ENCODE assay signal across 8 mouse cellular contexts in the genomic region with DNA sequence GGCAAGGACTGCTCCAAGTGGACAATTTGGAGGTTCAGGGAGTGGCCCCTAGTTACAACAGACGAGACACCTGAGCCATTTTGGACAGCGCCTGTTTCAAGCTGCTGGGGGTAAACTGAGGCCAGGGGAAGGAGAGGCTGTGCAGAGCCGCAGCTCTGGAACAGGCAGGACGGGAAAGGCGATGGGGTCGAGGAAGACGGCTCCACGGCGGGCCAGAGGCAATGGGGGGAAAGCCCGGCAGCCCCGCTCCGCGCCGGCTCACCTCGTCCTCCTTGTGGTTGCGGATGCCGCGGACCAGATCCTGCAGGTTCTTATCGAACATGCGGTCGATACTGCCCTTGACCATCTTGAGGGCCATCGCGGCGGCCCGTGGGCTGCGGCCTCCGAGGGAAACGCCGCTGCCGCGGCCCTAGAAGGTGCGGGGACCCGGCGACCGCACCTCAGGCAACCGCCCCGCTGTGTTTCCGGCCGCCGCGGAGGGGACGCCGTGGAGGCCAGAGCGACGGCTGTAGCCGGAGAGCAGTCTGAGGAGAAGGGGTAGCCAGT. TPM values are rescaled to one million over a fixed set of nuclear protein-coding genes. Genes with fewer than 3 reads are reported as not detected.
DNase-seq lines count a peak whose midpoint lies in the region; ATAC-seq and TF ChIP-seq lines count a peak whose summit lies in the region.

No protein-coding gene starts in this region.

- no peaks in the 10 kb centered on the region for H3K9me3 ChIP-seq in kidney, embryonic 14.5 days (ENCODE audit: control insufficient read depth, low read length)
- no peaks in the 10 kb centered on the region for H3K9me3 ChIP-seq in G1E (replicated peaks)
- no peaks in the 10 kb centered on the region for H3K9me3 ChIP-seq in forebrain, embryonic 10.5 days
- no peaks in the 10 kb centered on the region for H3K9me3 ChIP-seq in limb, embryonic 14.5 days (ENCODE audit: control insufficient read depth, low read length)
- H3K9me3 ChIP-seq in stomach, embryonic 15.5 days: no peaks in the 10 kb centered on the region

- peak overlapping the region; percentile 96 for H3K9ac ChIP-seq in kidney, embryonic 14.5 days (ENCODE audit: low read depth, low read length)
- H3K9ac ChIP-seq in limb, embryonic 14.5 days (ENCODE audit: low read depth, low read length, severe bottlenecking): peak overlapping the region; percentile 96
- H3K9ac ChIP-seq in stomach, embryonic 15.5 days: peak overlapping the region; percentile 97

- peak; percentile 2; the same call in 1 of the 2 replicates for ATAC-seq in kidney, embryonic 14.5 days (ENCODE audit: low FRiP score, low TSS enrichment)
- ATAC-seq in G1E (ENCODE audit: extremely low read depth, insufficient number of reproducible peaks, low FRiP score, poor library complexity, severe bottlenecking): no peak
- peak; percentile 20 for ATAC-seq in limb, embryonic 14.5 days (ENCODE audit: low FRiP score, low read depth)
- ATAC-seq in stomach, embryonic 15.5 days (ENCODE audit: insufficient read depth, low FRiP score, low read depth): peak; percentile 4; the same call in 1 of the 2 replicates

- H3K27me3 ChIP-seq in kidney, embryonic 14.5 days (ENCODE audit: control insufficient read depth, insufficient read depth, low read length): no peaks in the 10 kb centered on the region
- peaks cover 6% of the 10 kb centered on the region; the same call in 1 of the 2 replicates for H3K27me3 ChIP-seq in G1E (ENCODE audit: insufficient read depth, low read length)
- H3K27me3 ChIP-seq in forebrain, embryonic 10.5 days (ENCODE audit: poor library complexity, severe bottlenecking): no peaks in the 10 kb centered on the region
- no peaks in the 10 kb centered on the region for H3K27me3 ChIP-seq in limb, embryonic 14.5 days (ENCODE audit: control insufficient read depth, insufficient read depth, low read length)
- H3K27me3 ChIP-seq in stomach, embryonic 15.5 days (replicated peaks): no peaks in the 10 kb centered on the region

- H3K27ac ChIP-seq in kidney, embryonic 14.5 days (ENCODE audit: low read depth, low read length): peak overlapping the region; percentile 85
- H3K27ac ChIP-seq in forebrain, embryonic 10.5 days: peak overlapping the region; percentile 95
- H3K27ac ChIP-seq in limb, embryonic 14.5 days (replicated peaks; ENCODE audit: low read depth, low read length): peak overlapping the region; percentile 78
- peak overlapping the region; percentile 88 for H3K27ac ChIP-seq in stomach, embryonic 15.5 days

- peaks cover 4% of the 10 kb centered on the region; the same call in 1 of the 2 replicates for H3K36me3 ChIP-seq in kidney, embryonic 14.5 days (ENCODE audit: control insufficient read depth, insufficient read depth, low read length)
- peaks cover 37% of the 10 kb centered on the region for H3K36me3 ChIP-seq in G1E (replicated peaks)
- peaks cover 30% of the 10 kb centered on the region for H3K36me3 ChIP-seq in forebrain, embryonic 10.5 days (replicated peaks)
- no peaks in the 10 kb centered on the region; the same call in 1 of the 2 replicates for H3K36me3 ChIP-seq in limb, embryonic 14.5 days (ENCODE audit: control insufficient read depth, insufficient read depth, low read length)
- H3K36me3 ChIP-seq in stomach, embryonic 15.5 days: no peaks in the 10 kb centered on the region

- TF ChIP-seq CTCF in G1E (IDR thresholded peaks at IDR 0.05; ENCODE audit: low read depth, low read length): no peak

- H3K4me3 ChIP-seq in kidney, embryonic 14.5 days (ENCODE audit: low read length): peak overlapping the region; percentile 99
- peak overlapping the region; percentile 87 for H3K4me3 ChIP-seq in G1E (ENCODE audit: low read depth, low read length)
- H3K4me3 ChIP-seq in forebrain, embryonic 10.5 days: peak overlapping the region; percentile 77
- H3K4me3 ChIP-seq in limb, embryonic 14.5 days (replicated peaks; ENCODE audit: low read length): peak overlapping the region; percentile 100
- peak overlapping the region; percentile 90 for H3K4me3 ChIP-seq in stomach, embryonic 15.5 days (replicated peaks)

- TF ChIP-seq POLR2A in limb, embryonic 14.5 days (IDR thresholded peaks at IDR 0.05; ENCODE audit: borderline replicate concordance, extremely low read depth, insufficient read depth, insufficient read length): no peak

- peak overlapping the region; percentile 90 for H3K4me2 ChIP-seq in kidney, embryonic 14.5 days (replicated peaks; ENCODE audit: low read depth, low read length)
- peak overlapping the region; percentile 96 for H3K4me2 ChIP-seq in limb, embryonic 14.5 days (replicated peaks; ENCODE audit: low read depth, low read length, severe bottlenecking)
- H3K4me2 ChIP-seq in stomach, embryonic 15.5 days: peak overlapping the region; percentile 79

- peaks cover 21% of the 10 kb centered on the region for H3K4me1 ChIP-seq in kidney, embryonic 14.5 days (ENCODE audit: control insufficient read depth, insufficient read depth, low read length)
- H3K4me1 ChIP-seq in G1E (ENCODE audit: insufficient read depth, low read depth, low read length): peaks cover 54% of the 10 kb centered on the region
- H3K4me1 ChIP-seq in forebrain, embryonic 10.5 days: peaks cover 30% of the 10 kb centered on the region
- H3K4me1 ChIP-seq in limb, embryonic 14.5 days (ENCODE audit: control insufficient read depth, insufficient read depth, low read length): peaks cover 18% of the 10 kb centered on the region
- H3K4me1 ChIP-seq in stomach, embryonic 15.5 days: peaks cover 20% of the 10 kb centered on the region

- WGBS in kidney, embryonic 14.5 days: under 1% methylated on average over 46 of the region's 46 CpGs
- WGBS in forebrain, embryonic 10.5 days: under 1% methylated on average over 46 of the region's 46 CpGs
- WGBS in limb, embryonic 14.5 days: 0% methylated on average over 45 of the region's 46 CpGs
- WGBS in stomach, embryonic 15.5 days: under 1% methylated on average over 46 of the region's 46 CpGs

- no peak for DNase-seq in kidney, postnatal 25 days
- DNase-seq in G1E (ENCODE audit: low spot score): no peak
- no peak for DNase-seq in forebrain, embryonic 10.5 days (ENCODE audit: extremely low spot score, low spot score)
- DNase-seq in limb, embryonic 14.5 days (ENCODE audit: low spot score): no peak
- no peak for DNase-seq in c-Kit-positive CD71-positive TER-119-positive erythroid progenitor cells, embryonic 14.5 days (ENCODE audit: low spot score)
- no peak for DNase-seq in layer of hippocampus, postnatal 10 days (ENCODE audit: low spot score in 2 of 2)

RNA-seq across cellular contexts. Expression of gene Ap3d1, which starts 0.4 kb away (rescaled TPM):
- 70.8 and 80.6 TPM in 2 replicates for polyA plus RNA-seq in kidney, embryonic 14.5 days (2014; fragmentation: Nextera tagmentation; extraction: Ambion mirVana)
- 121 and 133 TPM in 2 replicates for total RNA-seq in G1E (2014; fragmentation: Nextera tagmentation)
- 72.3 and 88.3 TPM in 2 replicates for total RNA-seq in G1E (2017)
- polyA plus RNA-seq in G1E (2012): 37.4 and 39.4 TPM in 2 replicates
- polyA plus RNA-seq in forebrain, embryonic 10.5 days (2016; fragmentation: Nextera tagmentation; extraction: Ambion mirVana): 58.2 and 58.7 TPM in 2 replicates
- polyA plus RNA-seq in limb, embryonic 14.5 days (2012; rRNA removed): 123 and 150 TPM in 2 replicates
- polyA plus RNA-seq in limb, embryonic 14.5 days (2014; fragmentation: Nextera tagmentation; extraction: Ambion mirVana): 75.1 and 82.9 TPM in 2 replicates
- 76.1 and 82.3 TPM in 2 replicates for polyA plus RNA-seq in stomach, embryonic 15.5 days (2015; fragmentation: Nextera tagmentation; extraction: Ambion mirVana)
- total RNA-seq in layer of hippocampus, postnatal 10 days (2021): 100 to 1,000 TPM; 135 to 139 TPM

RNA-seq across cellular contexts. Expression of gene Dot1l, which starts 13.3 kb away (rescaled TPM):
- polyA plus RNA-seq in kidney, embryonic 14.5 days (2014; fragmentation: Nextera tagmentation; extraction: Ambion mirVana): 21.9 and 29.2 TPM in 2 replicates
- total RNA-seq in G1E (2014; fragmentation: Nextera tagmentation): 95.3 and 105 TPM in 2 replicates
- total RNA-seq in G1E (2017): 8.7 and 9.0 TPM in 2 replicates
- polyA plus RNA-seq in G1E (2012): 118 and 121 TPM in 2 replicates
- 20.8 and 21.7 TPM in 2 replicates for polyA plus RNA-seq in forebrain, embryonic 10.5 days (2016; fragmentation: Nextera tagmentation; extraction: Ambion mirVana)
- 55.1 and 72.2 TPM in 2 replicates for polyA plus RNA-seq in limb, embryonic 14.5 days (2012; rRNA removed)
- polyA plus RNA-seq in limb, embryonic 14.5 days (2014; fragmentation: Nextera tagmentation; extraction: Ambion mirVana): 22.7 and 25.6 TPM in 2 replicates
- 17.3 and 17.4 TPM in 2 replicates for polyA plus RNA-seq in stomach, embryonic 15.5 days (2015; fragmentation: Nextera tagmentation; extraction: Ambion mirVana)
- total RNA-seq in layer of hippocampus, postnatal 10 days (2021): 10 to 100 TPM; 61.0 to 67.4 TPM

RNA-seq across cellular contexts. Expression of gene Izumo4, which starts 39.7 kb away (rescaled TPM):
- 8.5 and 14.6 TPM in 2 replicates for polyA plus RNA-seq in kidney, embryonic 14.5 days (2014; fragmentation: Nextera tagmentation; extraction: Ambion mirVana)
- 2.3 and 7.4 TPM in 2 replicates for total RNA-seq in G1E (2014; fragmentation: Nextera tagmentation)
- total RNA-seq in G1E (2017): 5.9 and 10.3 TPM in 2 replicates
- polyA plus RNA-seq in G1E (2012): 7.5 and 8.2 TPM in 2 replicates
- 7.7 and 10.9 TPM in 2 replicates for polyA plus RNA-seq in forebrain, embryonic 10.5 days (2016; fragmentation: Nextera tagmentation; extraction: Ambion mirVana)
- 64.5 and 66.1 TPM in 2 replicates for polyA plus RNA-seq in limb, embryonic 14.5 days (2012; rRNA removed)
- polyA plus RNA-seq in limb, embryonic 14.5 days (2014; fragmentation: Nextera tagmentation; extraction: Ambion mirVana): 14.4 and 15.9 TPM in 2 replicates
- 27.1 and 32.0 TPM in 2 replicates for polyA plus RNA-seq in stomach, embryonic 15.5 days (2015; fragmentation: Nextera tagmentation; extraction: Ambion mirVana)
- 10 to 100 TPM; 51.0 to 69.9 TPM for total RNA-seq in layer of hippocampus, postnatal 10 days (2021)

RNA-seq across cellular contexts. Expression of gene Mob3a, which starts 39.9 kb away (rescaled TPM):
- polyA plus RNA-seq in kidney, embryonic 14.5 days (2014; fragmentation: Nextera tagmentation; extraction: Ambion mirVana): 23.3 and 34.4 TPM in 2 replicates
- total RNA-seq in G1E (2014; fragmentation: Nextera tagmentation) (44.4 and 52.8 TPM in 2 replicates), G1E (2017) (53.8 and 61.8 TPM in 2 replicates)
- polyA plus RNA-seq in G1E (2012): 45.8 and 54.2 TPM in 2 replicates
- polyA plus RNA-seq in forebrain, embryonic 10.5 days (2016; fragmentation: Nextera tagmentation; extraction: Ambion mirVana): 53.9 and 54.7 TPM in 2 replicates
- 33.7 and 42.7 TPM in 2 replicates for polyA plus RNA-seq in limb, embryonic 14.5 days (2012; rRNA removed)
- polyA plus RNA-seq in limb, embryonic 14.5 days (2014; fragmentation: Nextera tagmentation; extraction: Ambion mirVana): 35.9 and 36.5 TPM in 2 replicates
- polyA plus RNA-seq in stomach, embryonic 15.5 days (2015; fragmentation: Nextera tagmentation; extraction: Ambion mirVana): 46.2 and 47.5 TPM in 2 replicates
- 10 to 100 TPM; 21.2 to 22.5 TPM for total RNA-seq in layer of hippocampus, postnatal 10 days (2021)

RNA-seq across cellular contexts. Expression of gene Sf3a2, which starts 56.3 kb away (rescaled TPM):
- polyA plus RNA-seq in kidney, embryonic 14.5 days (2014; fragmentation: Nextera tagmentation; extraction: Ambion mirVana): 101 and 102 TPM in 2 replicates
- 142 and 172 TPM in 2 replicates for total RNA-seq in G1E (2014; fragmentation: Nextera tagmentation)
- total RNA-seq in G1E (2017): 8.7 and 9.9 TPM in 2 replicates
- polyA plus RNA-seq in G1E (2012): 652 and 920 TPM in 2 replicates
- polyA plus RNA-seq in forebrain, embryonic 10.5 days (2016; fragmentation: Nextera tagmentation; extraction: Ambion mirVana): 110 and 118 TPM in 2 replicates
- polyA plus RNA-seq in limb, embryonic 14.5 days (2012; rRNA removed): 78.0 and 102 TPM in 2 replicates
- polyA plus RNA-seq in limb, embryonic 14.5 days (2014; fragmentation: Nextera tagmentation; extraction: Ambion mirVana): 80.6 and 87.6 TPM in 2 replicates
- 52.6 and 62.0 TPM in 2 replicates for polyA plus RNA-seq in stomach, embryonic 15.5 days (2015; fragmentation: Nextera tagmentation; extraction: Ambion mirVana)
- 10 to 100 TPM; 42.9 to 45.3 TPM for total RNA-seq in layer of hippocampus, postnatal 10 days (2021)
